Mouse (Mus musculus) small intestine, adult 2 months (tissue): ENCODE results near the gene Cers6. TPM values are rescaled to one million over a fixed set of nuclear protein-coding genes. Genes with fewer than 3 reads are reported as not detected.

Source experiments
- H3K27ac ChIP-seq: fragments of 200-500 bp; 2 replicates; pipeline ENCODE4 v1.5.1; 2012; ENCODE audit warnings: low read depth, low read length, control low read depth, inconsistent platforms; ENCODE audit not compliant: insufficient read depth
- H3K27me3 ChIP-seq: fragments of 200-500 bp; 2 replicates; pipeline ENCODE4 v1.6.1; 2012; ENCODE audit warnings: mild to moderate bottlenecking, moderate library complexity, low read length, inconsistent platforms; ENCODE audit not compliant: control insufficient read depth, insufficient read depth
- H3K36me3 ChIP-seq: fragments of 200-500 bp; 2 replicates; pipeline ENCODE4 v1.6.1; 2012; ENCODE audit warnings: mild to moderate bottlenecking, low read length, control low read depth, inconsistent platforms; ENCODE audit not compliant: control insufficient read depth, insufficient read depth
- H3K4me1 ChIP-seq: fragments of 200-500 bp; 2 replicates; pipeline ENCODE4 v1.6.1; 2012; ENCODE audit warnings: low read length, inconsistent platforms, mixed read lengths; ENCODE audit not compliant: control insufficient read depth, insufficient read depth, insufficient read length
- H3K4me3 ChIP-seq: fragments of 200-500 bp; 2 replicates; pipeline ENCODE4 v1.5.1; 2012; ENCODE audit warnings: low read depth, mild to moderate bottlenecking, control low read depth, inconsistent platforms, low read length, moderate library complexity
- CTCF ChIP-seq: fragments of 200-500 bp; IDR thresholded peaks from 2 replicates; pipeline ENCODE4 v1.5.1; 2012; ENCODE audit warnings: low read depth, mild to moderate bottlenecking, control low read depth, inconsistent platforms, low read length, moderate library complexity, mixed read lengths; ENCODE audit not compliant: insufficient replicate concordance, insufficient read length; ENCODE audit errors: extremely low read depth
- POLR2A ChIP-seq: fragments of 200-500 bp; IDR thresholded peaks from 2 replicates; pipeline ENCODE4 v1.6.1; 2012; ENCODE audit warnings: low read depth, mild to moderate bottlenecking, control low read depth, inconsistent platforms, low read length, moderate library complexity
- WGBS: fragments of 180-500 bp; shearing (Covaris S2); methylation state at CpG from one replicate; pipeline ENCODE4 v1.1.7; 2018; 5-methylcytosine and 5-hydroxymethylcytosine counted together
- polyA plus RNA-seq: library from polyadenylated mRNA; depleted of rRNA; stranded (reverse); fragments of >200 nt; gene quantifications from 2 replicates; pipeline ENCODE4 v1.2.3, GENCODE M21; 2012

Gene Cers6
- polyA plus RNA-seq, 1 experiment, result 19.4 TPM

DNA sequence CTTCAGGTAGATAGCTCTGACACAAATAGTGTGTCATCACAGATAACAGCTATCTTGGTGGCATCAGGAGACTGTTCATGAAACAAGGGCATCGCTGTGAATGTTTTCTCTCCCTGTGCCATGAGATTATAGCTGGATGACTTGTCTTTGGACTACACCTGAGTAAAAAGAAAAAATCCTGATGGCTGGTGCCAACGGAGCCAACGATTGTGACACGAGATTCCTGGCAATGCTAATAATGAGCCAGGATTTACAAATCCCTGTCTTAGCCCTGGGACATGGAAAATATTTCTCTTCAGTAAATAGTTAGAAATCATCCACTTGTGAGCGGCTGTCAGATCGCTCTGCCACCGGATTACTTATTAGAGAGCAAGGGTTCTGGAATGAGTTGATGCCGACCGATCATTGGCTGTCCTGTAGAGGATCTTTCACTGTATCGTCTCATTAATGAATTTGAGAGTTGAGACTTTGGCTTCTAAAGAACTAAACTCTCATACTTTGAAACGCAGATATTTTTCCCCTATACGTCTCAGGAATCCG lies 157.9 kb downstream of the Cers6 start:
- Histone ChIP-seq H3K27ac (no peak overlapping the region), H3K4me3 (no peak overlapping the region), H3K27me3 (no peaks in the 10 kb centered on the region), H3K36me3 (no peaks in the 10 kb centered on the region), H3K4me1 (peaks cover 2% of the 10 kb centered on the region; the same call in 1 of the 2 replicates)
- 75% methylated on average over 13 of the region's 13 CpGs for WGBS
- no peak for TF ChIP-seq POLR2A
- no peak for TF ChIP-seq CTCF

DNA sequence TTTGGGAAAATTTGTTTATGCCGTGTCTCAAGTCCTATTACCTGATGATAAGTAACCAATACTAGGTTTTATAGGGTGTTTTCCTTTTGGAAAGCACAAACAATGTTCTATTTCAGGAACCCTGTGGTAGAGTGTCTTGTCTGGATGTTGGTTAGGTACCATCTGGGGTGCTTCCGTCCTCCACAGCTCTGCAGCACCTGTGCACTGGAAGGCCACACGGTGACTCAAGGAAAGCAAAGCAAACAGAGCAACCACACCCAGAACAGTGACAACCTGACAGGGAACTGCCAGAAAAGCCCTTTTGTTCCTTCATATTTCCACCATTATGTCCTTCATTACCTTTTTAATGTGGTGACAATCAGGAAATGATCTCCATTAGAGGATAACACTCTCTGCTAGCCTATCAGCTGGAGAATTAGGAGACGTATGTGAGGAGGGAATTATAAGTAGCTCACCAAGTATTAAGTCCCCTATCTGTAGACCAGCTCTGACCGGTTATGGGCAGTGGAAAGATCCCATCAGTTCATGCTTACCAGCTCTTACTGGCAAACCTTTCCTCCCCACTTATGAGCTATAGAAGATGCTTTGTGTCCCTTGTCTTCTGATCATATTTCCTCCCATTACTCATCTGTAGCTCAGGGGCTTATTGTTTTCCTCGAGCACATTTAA lies 158.7 kb downstream of the Cers6 start:
- peaks cover 2% of the 10 kb centered on the region; the same call in 1 of the 2 replicates for H3K4me1 ChIP-seq

DNA sequence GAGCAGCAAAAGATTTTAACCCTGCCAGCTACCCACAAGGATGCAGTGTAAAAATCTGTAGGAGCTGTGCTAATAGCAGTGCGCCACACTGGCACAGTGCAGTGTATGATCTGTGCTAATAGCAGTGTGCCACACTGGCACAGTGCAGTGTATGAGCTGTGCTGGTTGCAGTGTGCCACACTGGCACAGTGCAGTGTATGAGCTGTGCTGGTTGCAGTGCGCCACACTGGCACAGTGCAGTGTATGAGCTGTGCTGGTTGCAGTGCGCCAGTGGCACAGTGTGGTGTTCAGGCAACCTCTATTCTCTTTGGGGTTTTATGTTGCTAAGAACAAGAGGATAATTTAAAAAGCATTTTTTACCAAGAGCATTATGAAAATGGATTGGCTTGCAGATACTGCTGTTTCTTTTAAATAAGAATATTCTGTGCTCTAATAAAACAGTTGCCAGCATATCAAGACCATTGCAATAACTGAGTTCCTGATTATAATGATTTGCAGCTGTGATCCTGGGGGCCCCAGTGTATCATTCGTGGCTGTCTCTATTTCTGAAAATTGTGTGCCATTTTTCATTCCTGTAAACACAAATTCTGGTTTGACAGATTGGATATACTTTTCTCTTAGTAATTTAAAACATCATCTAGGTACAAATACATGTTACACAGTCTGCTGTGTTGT lies 159.5 kb downstream of the Cers6 start:
- 86% methylated on average over 4 of the region's 4 CpGs for WGBS
- no peak for TF ChIP-seq POLR2A
- TF ChIP-seq CTCF, result no peak
- H3K4me3 ChIP-seq, result no peak overlapping the region

More for the DNA sequence above, 158.7 kb downstream of the Cers6 start:
- 43% methylated on average over 6 of the region's 6 CpGs for WGBS
- no peak for TF ChIP-seq POLR2A
- no peak for TF ChIP-seq CTCF
- Histone ChIP-seq H3K27ac (no peak overlapping the region), H3K27me3 (no peaks in the 10 kb centered on the region), H3K4me3 (no peak overlapping the region), H3K36me3 (no peaks in the 10 kb centered on the region)

GRCm38 (mm10) chr2:69021516-69021915 lies 160.3 kb downstream of the Cers6 start:
- TF ChIP-seq CTCF (no peak), POLR2A (no peak)
- no peaks in the 10 kb centered on the region for H3K27me3 ChIP-seq
- no peaks in the 10 kb centered on the region for H3K36me3 ChIP-seq
- 81% methylated on average over 4 of the region's 4 CpGs for WGBS
- H3K4me1 ChIP-seq, result peaks cover 2% of the 10 kb centered on the region; the same call in 1 of the 2 replicates
- no peak overlapping the region for H3K4me3 ChIP-seq
- H3K27ac ChIP-seq, result no peak overlapping the region

More for the DNA sequence above, 159.5 kb downstream of the Cers6 start:
- Histone ChIP-seq H3K36me3 (no peaks in the 10 kb centered on the region), H3K27ac (no peak overlapping the region), H3K27me3 (no peaks in the 10 kb centered on the region), H3K4me1 (peaks cover 2% of the 10 kb centered on the region; the same call in 1 of the 2 replicates)

- TF ChIP-seq CTCF (no peak), POLR2A (no peak)
- Histone ChIP-seq H3K36me3 (no peaks in the 10 kb centered on the region), H3K27ac (no peak overlapping the region), H3K27me3 (no peaks in the 10 kb centered on the region), H3K4me3 (no peak overlapping the region), H3K4me1 (peaks cover 4% of the 10 kb centered on the region; the same call in 1 of the 2 replicates)
- 95% methylated on average over 2 of the region's 2 CpGs for WGBS
Measured at GRCm38 (mm10) chr2:69024856-69025255, 163.6 kb downstream of the Cers6 start.

GRCm38 (mm10) chr2:69032562-69032961 lies 171.3 kb downstream of the Cers6 start:
- TF ChIP-seq POLR2A (no peak), CTCF (no peak)
- Histone ChIP-seq H3K36me3 (0 out of 2 replicates have a peak, but pooled peaks cover 2% of the 10 kb centered on the region), H3K4me1 (no peaks in the 10 kb centered on the region)

GRCm38 (mm10) chr2:69035457-69035856 lies 174.2 kb downstream of the Cers6 start:
- no peak for TF ChIP-seq POLR2A
- no peak for TF ChIP-seq CTCF
- Histone ChIP-seq H3K27me3 (no peaks in the 10 kb centered on the region), H3K4me3 (no peak overlapping the region), H3K4me1 (no peaks in the 10 kb centered on the region), H3K27ac (no peak overlapping the region), H3K36me3 (0 out of 2 replicates have a peak, but pooled peaks cover 2% of the 10 kb centered on the region)
- WGBS, result 66% methylated on average over 4 of the region's 4 CpGs

More at GRCm38 (mm10) chr2:69032562-69032961, 171.3 kb downstream of the Cers6 start:
- no peaks in the 10 kb centered on the region for H3K27me3 ChIP-seq
- WGBS, result 37% methylated on average over 2 of the region's 2 CpGs
- H3K4me3 ChIP-seq, result no peak overlapping the region
- H3K27ac ChIP-seq, result no peak overlapping the region
